Mouse (Mus musculus): Measurements from ENCODE around the gene Il10rb. TPM values are rescaled to one million over a fixed set of nuclear protein-coding genes. Genes with fewer than 3 reads are reported as not detected.

The Il10rb gene
- total RNA-seq, 2 experiments from 2014 or later: 7.9 to 8.9 TPM

- DNase-seq (ENCODE audit: extremely low spot score in 1 of 2, low spot score in 2 of 2): no peak
- intact Hi-C loops (cut with DNase I): no loop called here
Measured at GRCm38 (mm10) chr16:91442446-91442845, 36.5 kb downstream of the Il10rb start.

GRCm38 (mm10) chr16:91443211-91443611 lies 37.2 kb downstream of the Il10rb start:
- DNase-seq (ENCODE audit: extremely low spot score in 1 of 2, low spot score in 2 of 2): no peak
- intact Hi-C loops (cut with DNase I): no loop called here

- intact Hi-C loops (cut with DNase I): no loop called here
- no peak for DNase-seq (ENCODE audit: extremely low spot score in 1 of 2, low spot score in 2 of 2)
Measured at GRCm38 (mm10) chr16:91444847-91445246, 38.9 kb downstream of the Il10rb start.

GRCm38 (mm10) chr16:91445566-91445965 lies 39.6 kb downstream of the Il10rb start:
- intact Hi-C loops (cut with DNase I): no loop called here
- no peak for DNase-seq (ENCODE audit: extremely low spot score in 1 of 2, low spot score in 2 of 2)

- intact Hi-C loops (cut with DNase I): no loop called here
Measured at GRCm38 (mm10) chr16:91446778-91447511, 41.0 kb downstream of the Il10rb start.

GRCm38 (mm10) chr16:91447512-91447900 lies 41.5 kb downstream of the Il10rb start:
- peak in 1 of 2 experiments; percentile 40 for DNase-seq (ENCODE audit: extremely low spot score in 1 of 2, low spot score in 2 of 2)
- intact Hi-C loops (cut with DNase I): no loop called here

More at GRCm38 (mm10) chr16:91446778-91447511, 41.0 kb downstream of the Il10rb start:
- no peak for DNase-seq (ENCODE audit: extremely low spot score in 1 of 2, low spot score in 2 of 2)

GRCm38 (mm10) chr16:91448088-91448487 lies 42.1 kb downstream of the Il10rb start:
- no peak for DNase-seq (ENCODE audit: extremely low spot score in 1 of 2, low spot score in 2 of 2)
- intact Hi-C loops (cut with DNase I): no loop called here

- no peak for DNase-seq (ENCODE audit: extremely low spot score in 1 of 2, low spot score in 2 of 2)
- intact Hi-C loops (cut with DNase I): no loop called here
Measured at GRCm38 (mm10) chr16:91448895-91449294, 42.9 kb downstream of the Il10rb start.

DNA sequence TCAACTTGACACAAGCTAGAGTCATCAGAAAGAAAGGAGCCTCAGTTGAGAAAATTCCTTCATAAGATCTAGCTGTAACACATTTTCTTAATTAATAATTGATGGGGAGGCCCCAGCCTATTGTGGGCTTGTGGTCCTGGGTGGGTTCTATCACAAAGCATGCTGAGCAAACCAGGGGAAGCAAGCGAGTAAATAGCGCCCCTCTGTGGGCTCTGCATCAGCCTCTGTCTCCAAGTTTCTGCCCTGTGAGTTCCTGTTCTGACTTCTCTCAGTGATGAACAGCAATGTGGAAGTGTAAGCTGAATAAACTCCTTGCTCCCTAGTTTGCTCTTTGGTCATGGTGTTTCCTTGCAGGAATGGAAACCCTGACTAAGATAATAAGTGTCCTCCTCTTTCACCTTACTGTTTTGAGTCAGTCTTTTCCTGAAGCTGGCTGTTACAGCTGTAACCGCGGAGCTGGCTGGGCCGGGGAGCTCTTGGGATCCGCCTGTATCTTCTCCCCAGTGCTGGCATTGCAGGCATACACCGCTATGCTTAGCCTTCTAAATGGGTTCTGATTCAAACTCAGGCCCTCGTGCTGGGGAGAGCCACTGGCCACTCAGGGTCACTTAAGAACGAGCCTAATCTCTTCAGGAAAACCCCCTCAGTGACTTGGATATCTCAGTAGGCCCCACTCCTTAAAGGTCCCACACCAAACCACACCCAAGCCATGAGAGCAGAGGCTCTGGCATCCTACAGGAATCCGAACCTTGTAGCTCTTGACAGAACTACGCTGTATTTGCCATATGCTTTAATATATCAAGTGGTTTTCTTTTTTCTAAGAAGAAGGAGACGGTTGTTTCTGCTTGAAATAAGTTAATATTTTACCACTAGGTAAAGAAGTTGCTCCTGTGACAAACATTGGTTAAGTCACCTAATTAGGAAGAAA lies 44.4 kb downstream of the Il10rb start:
- no peak for DNase-seq (ENCODE audit: extremely low spot score in 1 of 2, low spot score in 2 of 2)
- intact Hi-C loops (cut with DNase I): no loop called here

GRCm38 (mm10) chr16:91451949-91452348 lies 46.0 kb downstream of the Il10rb start:
- DNase-seq (ENCODE audit: extremely low spot score in 1 of 2, low spot score in 2 of 2): no peak
- intact Hi-C loops (cut with DNase I): no loop called here

- intact Hi-C loops (cut with DNase I): no loop called here
- DNase-seq (ENCODE audit: extremely low spot score in 1 of 2, low spot score in 2 of 2): peak in 1 of 2 experiments; percentile 42
Measured at GRCm38 (mm10) chr16:91452363-91452896, 46.5 kb downstream of the Il10rb start.

GRCm38 (mm10) chr16:91455868-91456267 lies 49.9 kb downstream of the Il10rb start:
- intact Hi-C loops (cut with DNase I): no loop called here

GRCm38 (mm10) chr16:91458301-91458746 lies 52.4 kb downstream of the Il10rb start:
- intact Hi-C loops (cut with DNase I): no loop called here
- no peak for DNase-seq (ENCODE audit: extremely low spot score in 1 of 2, low spot score in 2 of 2)

More at GRCm38 (mm10) chr16:91455868-91456267, 49.9 kb downstream of the Il10rb start:
- DNase-seq (ENCODE audit: extremely low spot score in 1 of 2, low spot score in 2 of 2): no peak

DNA sequence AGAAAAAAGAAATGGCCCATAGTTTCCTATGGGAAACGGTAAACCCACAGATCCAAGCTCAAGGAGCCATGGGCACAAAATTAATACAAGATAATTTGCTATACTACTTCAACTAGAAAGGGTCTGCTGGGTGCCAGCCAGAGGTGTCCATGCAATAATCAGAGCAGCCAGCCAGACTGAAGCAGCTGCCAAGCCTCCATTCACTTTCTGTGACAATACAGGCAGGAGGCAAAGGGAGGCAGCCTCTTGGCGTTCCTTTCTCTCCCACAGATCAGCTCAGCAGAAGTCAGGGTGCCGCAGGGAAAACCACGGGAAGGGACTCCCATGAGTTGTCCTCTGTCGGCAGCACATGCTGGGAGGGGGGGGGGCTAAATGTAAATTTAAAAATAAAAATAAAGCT lies 53.0 kb downstream of the Il10rb start:
- intact Hi-C loops (cut with DNase I): no loop called here
- peak in 1 of 2 experiments; percentile 37 for DNase-seq (ENCODE audit: extremely low spot score in 1 of 2, low spot score in 2 of 2)

DNA sequence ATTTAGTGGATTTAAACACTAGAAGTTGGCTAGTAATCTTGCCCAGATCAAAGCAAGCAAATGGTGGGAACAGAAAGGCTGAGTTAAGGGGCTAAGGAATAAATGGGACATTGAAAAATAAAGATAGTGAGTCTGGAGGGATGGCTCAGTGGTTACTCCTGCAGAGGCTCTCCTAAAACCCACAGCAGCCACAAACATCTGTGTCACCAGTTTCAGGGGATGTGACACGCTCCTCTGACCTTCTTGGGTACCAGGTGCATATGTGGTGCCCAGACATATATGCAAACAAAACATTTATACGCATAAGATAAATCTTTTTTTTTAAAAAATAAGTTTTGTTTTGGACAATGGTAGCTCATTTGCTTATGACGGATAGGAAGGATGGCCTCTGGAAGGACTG lies 53.4 kb downstream of the Il10rb start:
- intact Hi-C loops (cut with DNase I): no loop called here
- DNase-seq (ENCODE audit: extremely low spot score in 1 of 2, low spot score in 2 of 2): no peak

DNA sequence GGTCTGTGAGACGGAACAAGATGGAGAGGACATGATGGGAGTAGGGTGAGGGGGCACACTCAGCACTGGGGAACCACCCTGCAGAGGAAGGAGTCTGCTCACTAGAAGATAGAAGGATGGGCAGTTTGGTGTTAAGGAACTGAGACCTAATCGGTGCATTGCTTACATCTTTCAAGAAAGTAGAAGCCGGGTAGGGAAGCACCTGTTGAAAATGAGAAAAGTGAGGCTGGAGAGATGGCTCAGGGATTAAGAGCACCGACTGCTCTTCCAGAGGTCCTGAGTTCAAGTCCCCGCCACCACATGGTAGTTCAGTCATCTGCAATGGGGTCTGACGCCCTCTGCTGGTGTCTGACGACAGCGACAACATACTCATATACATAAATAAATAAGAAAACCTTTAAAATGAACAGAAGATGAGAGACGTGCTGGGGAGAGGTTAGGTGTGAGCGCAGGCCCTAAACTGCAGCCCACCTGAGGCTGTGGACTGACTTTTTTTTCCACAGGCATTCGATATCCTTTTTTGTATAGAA lies 53.9 kb downstream of the Il10rb start:
- intact Hi-C loops (cut with DNase I): no loop called here
- no peak for DNase-seq (ENCODE audit: extremely low spot score in 1 of 2, low spot score in 2 of 2)

- intact Hi-C loops (cut with DNase I): no loop called here
Measured at GRCm38 (mm10) chr16:91461066-91461638, 55.2 kb downstream of the Il10rb start.

GRCm38 (mm10) chr16:91461773-91462181 lies 55.8 kb downstream of the Il10rb start:
- intact Hi-C loops (cut with DNase I): no loop called here
- no peak for DNase-seq (ENCODE audit: extremely low spot score in 1 of 2, low spot score in 2 of 2)

More at GRCm38 (mm10) chr16:91461066-91461638, 55.2 kb downstream of the Il10rb start:
- DNase-seq (ENCODE audit: extremely low spot score in 1 of 2, low spot score in 2 of 2): peak in 1 of 2 experiments; percentile 38

GRCm38 (mm10) chr16:91462644-91463043 lies 56.7 kb downstream of the Il10rb start:
- no peak for DNase-seq (ENCODE audit: extremely low spot score in 1 of 2, low spot score in 2 of 2)
- intact Hi-C loops (cut with DNase I): no loop called here
